Mouse (Mus musculus) stomach, embryonic 15.5 days (tissue): ENCODE measurements around the gene Foxred2. TPM values are rescaled to one million over a fixed set of nuclear protein-coding genes. Genes with fewer than 3 reads are reported as not detected.
A peak's percentile ranks its signal among the peaks of the same experiment; 100 is the strongest.

ENCODE experiments used
- ATAC-seq: fragments of 200-750 bp; cut with Nextera tagmentation; 2 replicates; pipeline ENCODE4 v1.8.0; 2017; ENCODE audit warnings: low read depth, moderate number of reproducible peaks, moderate TSS enrichment; ENCODE audit not compliant: insufficient read depth, low FRiP score
- H3K27ac ChIP-seq: fragments of 300-500 bp; sonication (generic); 2 replicates; pipeline ENCODE4 v1.5.1; 2015; ENCODE audit warnings: mild to moderate bottlenecking, inconsistent platforms
- H3K27me3 ChIP-seq: fragments of 300-500 bp; sonication (generic); replicated peaks from 2 replicates; pipeline ENCODE4 v1.6.1; 2015; ENCODE audit warnings: inconsistent platforms
- H3K36me3 ChIP-seq: fragments of 300-500 bp; sonication (generic); 2 replicates; pipeline ENCODE4 v1.6.1; 2015; ENCODE audit warnings: inconsistent platforms
- H3K4me1 ChIP-seq: fragments of 300-500 bp; sonication (generic); 2 replicates; pipeline ENCODE4 v1.6.1; 2015; ENCODE audit warnings: inconsistent platforms
- H3K4me2 ChIP-seq: fragments of 300-500 bp; sonication (generic); 2 replicates; pipeline ENCODE4 v1.6.1; 2015; ENCODE audit warnings: mild to moderate bottlenecking, inconsistent platforms
- H3K4me3 ChIP-seq: fragments of 300-500 bp; sonication (generic); replicated peaks from 2 replicates; pipeline ENCODE4 v1.5.1; 2015; ENCODE audit warnings: inconsistent platforms
- H3K9ac ChIP-seq: fragments of 300-500 bp; sonication (generic); 2 replicates; pipeline ENCODE4 v1.6.1; 2015; ENCODE audit warnings: inconsistent platforms
- H3K9me3 ChIP-seq: fragments of 300-500 bp; sonication (generic); 2 replicates; pipeline ENCODE4 v1.6.1; 2016; ENCODE audit warnings: inconsistent platforms
- WGBS: fragments of 180-500 bp; shearing (Covaris S2); methylation state at CpG from one replicate; pipeline ENCODE4 v1.1.7; 2015; 5-methylcytosine and 5-hydroxymethylcytosine counted together
- polyA plus RNA-seq: library from polyadenylated mRNA; unstranded; fragments of >200 nt; fragmentation: Nextera tagmentation; extraction: Ambion mirVana; gene quantifications from 2 replicates; pipeline ENCODE4 v1.2.1, GENCODE M21; 2015

The Foxred2 gene
- polyA plus RNA-seq, result 3.1 and 3.7 TPM in 2 replicates

DNA sequence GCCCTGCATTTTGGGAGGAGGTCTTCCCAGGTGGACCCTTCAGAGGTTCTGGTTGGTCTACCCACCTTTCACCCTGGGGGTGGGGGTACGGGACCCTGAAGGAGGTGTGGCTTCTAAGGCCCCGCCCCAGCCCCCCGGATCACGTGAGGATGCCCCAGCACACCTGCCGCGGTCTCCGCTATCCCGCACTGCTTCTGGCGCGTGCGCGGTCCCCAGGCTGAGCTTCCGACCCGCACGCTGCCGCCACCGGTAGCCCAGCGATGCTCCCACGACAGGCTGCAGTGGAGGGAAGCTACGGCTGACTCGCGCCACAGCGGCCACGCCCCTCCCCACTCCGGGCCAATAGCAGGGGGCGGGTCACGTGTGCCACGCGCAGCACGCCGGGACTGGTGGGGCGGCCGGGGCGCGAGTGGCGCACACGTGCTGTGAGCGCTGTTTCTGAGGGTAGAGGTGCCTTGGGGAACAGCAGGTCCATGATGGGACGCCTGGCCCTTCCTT lies at the start of gene Foxred2:
Gene Foxred2, minus strand, starts transcription at position 319 of the 498 bp plus-strand sequence.
- peak; percentile 89 for ATAC-seq
- peaks cover 19% of the 10 kb centered on the region for H3K4me1 ChIP-seq
- H3K36me3 ChIP-seq, result peaks cover 30% of the 10 kb centered on the region
- H3K9ac ChIP-seq, result peak within 1 kb of the TSS; percentile 29; the same call in 1 of the 2 replicates
- peak within 1 kb of the TSS; percentile 91 for H3K4me2 ChIP-seq
- H3K27ac ChIP-seq, result no peak within 1 kb of the TSS
- peak within 1 kb of the TSS; percentile 55 for H3K4me3 ChIP-seq
- peaks cover 12% of the 10 kb centered on the region for H3K27me3 ChIP-seq
- H3K9me3 ChIP-seq, result no peaks in the 10 kb centered on the region
- WGBS, result under 1% methylated on average over 39 of the region's 39 CpGs

DNA sequence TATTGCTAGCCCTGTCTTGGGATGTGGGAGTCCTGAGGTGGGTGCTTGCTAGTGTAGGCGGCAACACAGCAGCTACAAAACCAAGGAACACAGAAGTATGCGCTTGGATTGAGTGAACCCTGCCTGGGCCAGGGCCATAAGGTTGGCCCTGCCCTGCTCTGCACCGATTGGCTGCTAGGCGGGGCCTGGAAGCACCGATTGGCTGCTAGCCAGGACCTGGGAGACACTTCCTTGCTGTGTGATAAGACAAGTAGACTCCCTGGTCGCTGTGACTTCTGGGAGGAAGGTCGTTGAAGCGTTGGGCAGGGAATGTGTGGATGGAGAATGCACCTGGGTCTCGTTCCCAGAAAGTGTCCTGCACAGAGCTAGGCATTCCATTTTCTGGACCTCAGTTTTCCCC lies 47.4 kb upstream of the Foxred2 start:
- Histone ChIP-seq H3K9me3 (no peaks in the 10 kb centered on the region), H3K9ac (no peak overlapping the region), H3K4me1 (no peaks in the 10 kb centered on the region; the same call in 1 of the 2 replicates), H3K36me3 (no peaks in the 10 kb centered on the region), H3K4me3 (no peak overlapping the region), H3K27ac (no peak overlapping the region), H3K27me3 (no peaks in the 10 kb centered on the region), H3K4me2 (no peak overlapping the region)
- WGBS, result 36% methylated on average over 9 of the region's 9 CpGs
- peak; percentile 39; the same call in 1 of the 2 replicates for ATAC-seq

DNA sequence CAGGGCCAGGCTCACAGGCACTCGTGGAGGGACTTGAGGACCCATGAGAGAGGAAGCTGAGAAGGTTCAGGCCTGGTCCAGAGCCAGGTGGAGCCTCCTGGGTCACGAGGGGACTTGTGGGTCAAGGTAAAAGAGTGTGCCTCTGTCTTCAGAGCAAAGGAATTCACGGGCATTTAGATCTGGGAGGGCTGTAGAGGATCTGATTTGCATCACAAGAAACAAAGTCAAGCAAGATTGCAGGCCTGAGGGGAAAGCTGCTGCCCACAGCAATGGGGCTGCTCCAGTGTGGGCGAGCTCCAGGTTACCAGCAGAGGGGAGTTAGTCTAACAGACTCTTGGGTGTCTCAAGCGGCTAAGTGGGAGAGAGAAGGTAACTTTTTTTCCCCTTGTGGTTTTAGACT lies 44.9 kb upstream of the Foxred2 start:
- Histone ChIP-seq H3K9ac (no peak overlapping the region), H3K27me3 (no peaks in the 10 kb centered on the region), H3K36me3 (no peaks in the 10 kb centered on the region), H3K27ac (no peak overlapping the region), H3K4me3 (no peak overlapping the region), H3K4me1 (no peaks in the 10 kb centered on the region; the same call in 1 of the 2 replicates), H3K4me2 (no peak overlapping the region), H3K9me3 (no peaks in the 10 kb centered on the region)
- no peak for ATAC-seq
- 22% methylated on average over 5 of the region's 5 CpGs for WGBS

DNA sequence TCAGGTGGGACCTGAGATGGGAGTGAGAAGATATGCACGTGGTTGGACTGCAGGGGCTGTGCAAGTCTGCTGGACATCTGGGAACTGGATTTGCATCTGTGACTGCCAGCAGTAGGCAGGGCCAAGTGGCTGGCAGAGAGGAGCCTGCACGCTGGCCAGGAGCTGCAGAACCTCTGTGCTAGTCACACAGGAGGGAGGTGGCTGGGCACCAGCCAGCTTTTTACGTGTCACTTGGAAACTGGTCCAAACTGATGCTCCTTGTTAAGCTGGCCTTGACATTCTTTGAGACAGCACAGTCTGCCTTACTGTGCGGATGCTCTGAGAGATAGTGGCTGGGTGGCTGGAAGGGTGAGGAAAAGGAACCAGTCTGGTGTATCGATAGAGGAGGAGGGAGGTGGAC lies 32.0 kb upstream of the Foxred2 start:
- no peak overlapping the region for H3K27ac ChIP-seq
- no peaks in the 10 kb centered on the region for H3K27me3 ChIP-seq
- ATAC-seq, result no peak
- no peaks in the 10 kb centered on the region for H3K9me3 ChIP-seq
- H3K4me1 ChIP-seq, result no peaks in the 10 kb centered on the region
- H3K4me3 ChIP-seq, result no peak overlapping the region
- no peaks in the 10 kb centered on the region for H3K36me3 ChIP-seq
- H3K9ac ChIP-seq, result no peak overlapping the region
- 68% methylated on average over 5 of the region's 5 CpGs for WGBS
- H3K4me2 ChIP-seq, result no peak overlapping the region

DNA sequence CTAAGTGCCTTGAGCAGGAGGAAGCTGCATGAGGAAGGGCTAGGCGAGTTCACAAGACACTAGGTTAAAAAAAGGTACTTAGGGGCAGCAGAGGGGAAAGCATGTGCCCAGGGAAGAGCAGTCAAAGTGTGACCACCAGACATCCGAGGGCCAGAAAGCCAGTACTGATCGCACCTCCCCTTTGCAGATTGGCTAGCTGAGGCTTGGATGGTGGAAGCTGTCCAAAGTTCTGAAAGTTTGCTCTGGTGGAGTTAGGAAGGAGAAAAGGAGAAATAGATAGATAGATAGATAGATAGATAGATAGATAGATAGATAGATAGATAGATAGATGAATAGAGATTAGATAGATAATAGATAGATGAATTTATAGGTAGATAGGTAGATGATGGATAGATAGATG lies 26.9 kb upstream of the Foxred2 start:
- Histone ChIP-seq H3K4me3 (no peak overlapping the region), H3K4me1 (no peaks in the 10 kb centered on the region), H3K9me3 (no peaks in the 10 kb centered on the region), H3K27me3 (no peaks in the 10 kb centered on the region), H3K4me2 (no peak overlapping the region), H3K36me3 (no peaks in the 10 kb centered on the region), H3K27ac (no peak overlapping the region), H3K9ac (no peak overlapping the region)
- ATAC-seq, result no peak
- 16% methylated on average over 3 of the region's 3 CpGs for WGBS

DNA sequence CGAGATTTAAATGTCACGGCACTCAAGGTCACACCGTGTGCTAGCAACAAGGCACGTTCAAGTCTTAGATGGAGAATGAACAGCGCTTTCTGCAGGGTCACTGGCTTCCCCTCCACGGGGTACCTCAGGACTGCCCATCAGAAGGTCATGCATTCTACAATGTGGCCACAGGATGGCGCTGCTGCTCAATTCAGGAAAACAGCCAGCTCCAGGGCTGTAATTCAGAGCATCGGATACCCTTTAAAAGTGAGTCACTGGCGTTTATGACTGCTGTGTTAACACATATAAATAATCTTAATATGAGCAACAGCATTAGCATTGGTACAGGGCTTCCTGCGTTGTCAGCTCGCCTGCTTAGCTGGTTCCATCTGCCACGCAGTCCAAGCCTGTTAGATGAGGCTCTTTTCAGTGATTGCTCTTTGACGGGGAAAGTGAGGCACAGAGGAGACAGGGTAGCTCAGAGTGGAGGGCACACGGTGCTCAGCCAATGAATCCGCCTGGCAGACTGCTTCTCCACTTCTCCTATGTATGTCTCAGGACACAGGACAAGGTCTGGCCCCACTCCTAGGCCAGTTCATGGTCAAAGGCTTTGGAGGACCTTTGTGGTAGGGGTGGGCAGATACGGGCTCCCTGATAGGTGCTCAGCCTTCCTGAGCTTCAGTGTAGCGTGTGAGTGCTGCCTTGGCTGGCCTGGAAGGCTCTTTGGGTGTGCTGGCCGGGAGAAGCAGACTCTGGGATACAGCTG lies 25.8 kb upstream of the Foxred2 start:
- no peak overlapping the region for H3K4me2 ChIP-seq

DNA sequence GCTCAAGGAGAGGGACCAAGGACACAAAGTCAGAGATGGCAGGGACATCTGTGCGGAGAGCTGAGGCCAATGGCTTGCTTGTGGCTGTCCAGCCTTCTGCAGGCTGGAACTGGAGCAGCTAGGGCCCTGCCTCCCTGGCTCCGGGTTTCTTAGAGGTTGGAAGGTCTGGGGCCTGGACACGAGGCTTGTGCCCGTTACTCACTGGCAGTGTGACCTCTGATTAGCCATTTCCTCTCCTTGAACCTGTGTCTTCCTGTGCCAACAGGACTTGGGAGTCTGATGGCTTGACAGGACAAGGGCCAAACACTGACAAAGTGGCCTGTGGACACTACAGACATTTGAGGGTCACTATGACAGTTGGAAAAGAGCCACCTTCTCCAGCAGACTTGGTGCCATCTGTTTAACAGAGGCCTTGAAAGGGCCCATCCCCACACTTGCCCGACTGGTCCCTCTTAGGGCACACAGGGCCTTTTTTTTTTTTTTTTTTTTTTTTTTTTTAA lies 24.7 kb upstream of the Foxred2 start:
- H3K4me1 ChIP-seq, result no peaks in the 10 kb centered on the region
- H3K27me3 ChIP-seq, result no peaks in the 10 kb centered on the region
- no peak overlapping the region for H3K4me3 ChIP-seq
- no peak overlapping the region for H3K9ac ChIP-seq
- no peak for ATAC-seq
- no peak overlapping the region for H3K4me2 ChIP-seq
- no peak overlapping the region for H3K27ac ChIP-seq
- no peaks in the 10 kb centered on the region for H3K36me3 ChIP-seq
- 71% methylated on average over 5 of the region's 5 CpGs for WGBS
- H3K9me3 ChIP-seq, result no peaks in the 10 kb centered on the region

More for the DNA sequence above, 25.8 kb upstream of the Foxred2 start:
- no peaks in the 10 kb centered on the region for H3K36me3 ChIP-seq
- H3K4me1 ChIP-seq, result no peaks in the 10 kb centered on the region
- H3K27me3 ChIP-seq, result no peaks in the 10 kb centered on the region
- WGBS, result 28% methylated on average over 18 of the region's 18 CpGs
- H3K27ac ChIP-seq, result no peak overlapping the region
- no peak overlapping the region for H3K4me3 ChIP-seq
- ATAC-seq, result no peak
- H3K9ac ChIP-seq, result no peak overlapping the region
- no peaks in the 10 kb centered on the region for H3K9me3 ChIP-seq

DNA sequence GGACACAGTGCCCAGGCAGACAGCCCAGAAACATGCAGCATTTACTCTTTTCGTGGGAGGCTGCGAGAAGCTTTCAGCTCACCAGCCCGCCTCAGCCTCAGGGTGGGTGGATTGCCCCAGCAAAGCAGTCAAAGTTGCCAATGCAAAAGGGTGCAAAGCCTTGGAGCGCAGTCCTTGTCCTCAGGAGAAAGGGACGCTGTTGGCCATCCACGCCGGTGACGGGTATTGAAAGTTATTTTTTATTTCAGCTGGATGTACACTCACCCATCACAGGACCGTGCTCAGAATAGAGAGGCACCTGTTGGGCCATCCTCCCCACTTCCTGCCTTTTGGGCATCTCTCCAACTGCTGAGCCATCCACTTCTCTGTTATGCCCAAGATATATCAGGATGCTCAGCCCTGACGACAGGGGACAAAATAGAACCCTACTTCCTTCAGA lies 22.9 kb upstream of the Foxred2 start:
- Histone ChIP-seq H3K36me3 (no peaks in the 10 kb centered on the region), H3K27ac (no peak overlapping the region), H3K9me3 (no peaks in the 10 kb centered on the region), H3K27me3 (no peaks in the 10 kb centered on the region), H3K9ac (no peak overlapping the region), H3K4me1 (no peaks in the 10 kb centered on the region), H3K4me2 (no peak overlapping the region), H3K4me3 (no peak overlapping the region)
- 82% methylated on average over 10 of the region's 10 CpGs for WGBS
- no peak for ATAC-seq

DNA sequence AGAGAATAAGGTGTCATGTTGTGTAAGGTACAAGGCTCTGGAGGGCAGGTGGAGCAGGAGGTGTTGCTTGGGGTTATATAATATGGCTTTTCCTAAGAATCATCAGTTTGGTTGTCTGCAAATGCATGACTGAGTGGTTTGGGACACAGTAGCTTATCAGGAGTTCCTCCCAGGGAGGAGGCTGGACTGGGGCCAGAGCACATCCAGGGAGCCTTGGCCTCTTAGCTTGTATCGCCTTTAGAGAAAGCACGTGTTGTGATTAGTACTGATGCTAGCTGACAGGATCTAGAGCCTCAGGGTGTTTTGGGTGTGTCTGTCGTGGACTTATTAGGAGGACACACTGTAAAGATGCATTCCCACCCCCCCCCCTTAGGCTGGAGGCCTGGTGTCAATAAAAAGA lies 21.1 kb upstream of the Foxred2 start:
- 57% methylated on average over 3 of the region's 3 CpGs for WGBS
- H3K4me2 ChIP-seq, result no peak overlapping the region
- H3K4me1 ChIP-seq, result no peaks in the 10 kb centered on the region
- H3K27ac ChIP-seq, result no peak overlapping the region
- no peaks in the 10 kb centered on the region for H3K9me3 ChIP-seq
- no peak for ATAC-seq
- H3K9ac ChIP-seq, result no peak overlapping the region
- no peak overlapping the region for H3K4me3 ChIP-seq
- no peaks in the 10 kb centered on the region for H3K36me3 ChIP-seq
- no peaks in the 10 kb centered on the region for H3K27me3 ChIP-seq

DNA sequence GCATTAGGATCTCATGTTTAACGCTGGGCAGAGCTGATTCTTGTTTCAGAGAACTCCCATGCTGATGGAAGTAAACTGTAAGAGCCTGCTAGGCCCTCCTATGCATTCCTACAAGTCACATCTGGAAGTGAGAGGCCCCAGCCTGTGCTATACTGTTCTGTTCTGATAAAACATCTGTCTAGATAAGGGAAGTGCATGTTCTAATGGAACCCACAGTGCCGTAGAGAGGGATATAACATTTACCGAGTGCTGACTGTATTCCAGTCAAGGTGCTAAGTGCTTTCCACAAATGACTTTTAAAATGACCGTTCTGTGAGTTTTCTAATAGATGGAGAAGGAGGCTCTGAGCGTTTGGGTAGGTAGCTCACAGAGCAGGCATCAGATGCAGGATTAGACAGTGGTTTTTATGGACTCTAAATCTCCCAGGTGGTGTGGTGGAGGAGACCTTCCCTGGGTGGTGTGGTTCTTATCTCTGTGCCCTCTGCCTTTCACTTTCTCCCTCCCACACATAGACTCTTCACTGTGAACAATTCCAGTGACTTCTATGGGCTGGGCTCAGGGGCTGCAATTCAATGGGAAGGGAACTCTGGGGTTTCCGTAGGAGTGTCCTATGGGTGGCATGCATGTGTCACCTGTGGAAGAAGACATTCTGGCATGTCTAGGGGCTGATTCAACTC lies 17.8 kb upstream of the Foxred2 start:
- H3K9ac ChIP-seq, result no peak overlapping the region
- ATAC-seq, result peak; percentile 49; the same call in 1 of the 2 replicates
- WGBS, result 56% methylated on average over 6 of the region's 6 CpGs

DNA sequence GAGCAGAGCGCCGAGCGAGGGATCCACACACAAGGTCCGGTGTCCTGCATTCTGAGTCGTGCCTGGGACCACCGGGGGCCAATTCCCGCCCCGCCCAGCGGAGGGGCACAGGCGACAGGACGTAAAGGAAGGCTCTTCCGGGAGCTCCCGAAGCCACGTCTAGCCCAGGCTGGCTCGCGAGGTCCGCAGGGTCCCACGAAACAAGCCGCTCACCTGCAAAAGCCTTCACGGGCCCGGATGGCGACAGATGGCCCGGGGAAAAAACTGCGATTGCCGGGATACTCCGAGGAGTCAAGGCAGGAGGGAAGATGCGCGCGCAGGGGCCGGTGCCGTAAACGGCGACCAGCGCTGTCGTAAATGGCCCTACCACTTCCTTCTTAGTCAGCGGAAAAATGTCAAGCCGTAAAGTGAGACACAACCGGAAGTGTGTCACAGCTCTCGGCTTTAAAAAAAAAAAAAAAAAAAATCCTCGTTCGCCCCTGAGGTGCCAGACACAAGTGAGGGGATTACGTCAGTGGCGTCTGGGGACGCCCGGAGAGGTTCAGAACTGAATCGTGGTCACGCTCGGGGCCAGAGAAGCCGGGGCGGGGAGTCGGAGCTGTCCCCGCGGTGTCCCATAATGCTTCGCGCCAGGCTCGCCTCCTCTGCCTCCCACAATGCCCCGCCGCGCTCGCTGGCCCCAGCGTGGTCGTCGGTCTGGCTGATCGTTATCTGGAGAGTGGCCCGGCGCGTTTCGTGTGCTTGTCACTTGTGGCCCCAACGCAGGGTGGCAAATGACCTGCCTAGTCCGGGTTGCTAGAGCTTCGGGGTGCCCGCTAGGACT lies 14.2 kb upstream of the Foxred2 start, which contains the start of gene Eif3d:
Gene Eif3d, minus strand, starts transcription at position 344 of the 823 bp plus-strand sequence.
- Histone ChIP-seq H3K4me2 (peak within 1 kb of the TSS; percentile 79), H3K4me3 (peak within 1 kb of the TSS; percentile 77), H3K27me3 (no peaks in the 10 kb centered on the region), H3K9ac (peak within 1 kb of the TSS; percentile 93), H3K9me3 (no peaks in the 10 kb centered on the region), H3K27ac (peak within 1 kb of the TSS; percentile 99), H3K4me1 (peaks cover 8% of the 10 kb centered on the region), H3K36me3 (peaks cover 27% of the 10 kb centered on the region)
- WGBS, result under 1% methylated on average over 72 of the region's 72 CpGs
- ATAC-seq, result peak; percentile 77

More for the DNA sequence above, 17.8 kb upstream of the Foxred2 start:
- peaks cover 3% of the 10 kb centered on the region for H3K4me1 ChIP-seq
- H3K36me3 ChIP-seq, result no peaks in the 10 kb centered on the region
- no peak overlapping the region for H3K27ac ChIP-seq
- no peak overlapping the region for H3K4me3 ChIP-seq
- H3K27me3 ChIP-seq, result no peaks in the 10 kb centered on the region
- H3K9me3 ChIP-seq, result no peaks in the 10 kb centered on the region
- H3K4me2 ChIP-seq, result no peak overlapping the region
